In the genomic region with DNA sequence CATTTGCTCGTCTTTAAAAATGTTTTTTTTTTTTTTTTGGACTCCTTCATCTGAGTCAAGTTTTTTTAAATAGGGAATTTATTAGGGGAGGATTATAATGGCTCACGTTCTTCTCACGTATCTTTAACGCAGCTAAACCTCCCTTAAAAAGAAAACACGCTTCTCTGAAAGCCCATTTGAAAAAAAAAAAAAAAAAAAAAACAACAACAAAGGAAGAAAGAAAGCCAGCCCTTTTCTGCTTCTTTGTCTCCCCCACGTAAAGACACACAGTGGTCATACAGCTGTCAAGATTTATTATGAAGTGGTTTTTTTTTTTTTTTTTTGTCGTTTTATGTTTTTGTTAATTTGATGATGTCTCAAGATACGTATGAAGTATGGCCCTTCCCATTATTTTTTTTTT, we compare ENCODE assay signal across 8 mouse cellular contexts. TPM values are rescaled to one million over a fixed set of nuclear protein-coding genes. Genes with fewer than 3 reads are reported as not detected.
DNase-seq lines count a peak whose midpoint lies in the region; ATAC-seq and TF ChIP-seq lines count a peak whose summit lies in the region.

No protein-coding gene starts in this region.

- WGBS in heart, embryonic 14.5 days, result 9% methylated on average over 8 of the region's 8 CpGs
- WGBS in forebrain, postnatal 0 days, result 3% methylated on average over 8 of the region's 8 CpGs
- WGBS in macrophage (ENCODE audit: missing documents), result 20% methylated on average over 7 of the region's 8 CpGs

- H3K9ac ChIP-seq in heart, embryonic 14.5 days (ENCODE audit: low read length), result peak overlapping the region; percentile 87
- peak overlapping the region; percentile 93 for H3K9ac ChIP-seq in ES-E14 (ENCODE audit: insufficient read depth, low read depth, low read length, poor library complexity, severe bottlenecking)
- H3K9ac ChIP-seq in forebrain, postnatal 0 days, result peak overlapping the region; percentile 88

- peak overlapping the region; percentile 70 for H3K4me2 ChIP-seq in heart, embryonic 14.5 days (ENCODE audit: low read length)
- H3K4me2 ChIP-seq in forebrain, postnatal 0 days (ENCODE audit: low read depth), result peak overlapping the region; percentile 54

- H3K36me3 ChIP-seq in heart, embryonic 14.5 days (ENCODE audit: control insufficient read depth, insufficient read depth, low read length), result no peaks in the 10 kb centered on the region
- H3K36me3 ChIP-seq in ES-E14 (ENCODE audit: control insufficient read depth, insufficient read depth, low read length, poor library complexity, severe bottlenecking) (no peaks in the 10 kb centered on the region), macrophage (ENCODE audit: inconsistent target) (no peaks in the 10 kb centered on the region; the same call in 1 of the 2 replicates)
- no peaks in the 10 kb centered on the region; the same call in 1 of the 2 replicates for H3K36me3 ChIP-seq in forebrain, postnatal 0 days (ENCODE audit: insufficient read depth)

- H3K9me3 ChIP-seq in heart, embryonic 14.5 days (ENCODE audit: control insufficient read depth, low read length), result no peaks in the 10 kb centered on the region
- no peaks in the 10 kb centered on the region for H3K9me3 ChIP-seq in ES-E14 (ENCODE audit: control insufficient read depth, insufficient read depth, low read depth, low read length)
- H3K9me3 ChIP-seq in forebrain, postnatal 0 days (ENCODE audit: low read length), result no peaks in the 10 kb centered on the region

- peaks cover 54% of the 10 kb centered on the region for H3K79me2 ChIP-seq in macrophage (ENCODE audit: inconsistent target)

- in situ Hi-C loops in ES-E14 (cut with MboI; ENCODE audit: low sequenced_read_pairs in 2 of 2, unreplicated experiment in 2 of 2), result no loop called here

- H3K4me3 ChIP-seq in heart, embryonic 14.5 days (ENCODE audit: control insufficient read depth in 1 of 2, insufficient read depth in 1 of 2, low read depth in 1 of 2, low read length in 2 of 2), result peak overlapping the region; percentile 63 to 97
- peak overlapping the region; percentile 55 to 100 for H3K4me3 ChIP-seq in ES-E14 (ENCODE audit: insufficient read depth in 1 of 2, low read depth in 1 of 2, low read length in 2 of 2, poor library complexity in 1 of 2, severe bottlenecking in 1 of 2)
- peak overlapping the region; percentile 79 for H3K4me3 ChIP-seq in forebrain, postnatal 0 days (ENCODE audit: low read depth, low read length)
- peak overlapping the region; percentile 64 for H3K4me3 ChIP-seq in macrophage (ENCODE audit: inconsistent target)

- no peak for ATAC-seq in heart, embryonic 14.5 days (ENCODE audit: insufficient number of reproducible peaks, insufficient read depth, low FRiP score, low read depth)
- ATAC-seq in forebrain, postnatal 0 days, result no peak

- peaks cover 0 to 6% of the 10 kb centered on the region in 2 experiments; a peak in 1 of 4 replicates for H3K4me1 ChIP-seq in heart, embryonic 14.5 days (ENCODE audit: control insufficient read depth in 2 of 2, insufficient read depth in 2 of 2, low read length in 2 of 2)
- no peaks in the 10 kb centered on the region for H3K4me1 ChIP-seq in ES-E14 (ENCODE audit: control insufficient read depth in 2 of 2, insufficient read depth in 2 of 2, low read length in 2 of 2, poor library complexity in 1 of 2)
- peaks cover 8% of the 10 kb centered on the region; the same call in 1 of the 2 replicates for H3K4me1 ChIP-seq in forebrain, postnatal 0 days (ENCODE audit: insufficient read depth)

- TF ChIP-seq CTCF in forebrain, postnatal 0 days (IDR thresholded peaks at IDR 0.05; ENCODE audit: low read depth), result no peak

- no peak for DNase-seq in heart, postnatal 4 days
- DNase-seq in ES-E14 (ENCODE audit: low read depth, low spot score), result no peak
- DNase-seq in forebrain, postnatal 0 days, result no peak
- DNase-seq in cerebellum, postnatal 10 days, result no peak
- no peak for DNase-seq in cerebellum, adult 11 months
- no peak for DNase-seq in thymus, postnatal 36 days

- peaks cover 4% of the 10 kb centered on the region; the same call in 1 of the 2 replicates for H3K27me3 ChIP-seq in heart, embryonic 14.5 days (ENCODE audit: control insufficient read depth, insufficient read depth, low read length)
- H3K27me3 ChIP-seq in forebrain, postnatal 0 days (ENCODE audit: insufficient read depth, low read length), result no peaks in the 10 kb centered on the region

- H3K27ac ChIP-seq in heart, embryonic 14.5 days (replicated peaks in 1 of 2; ENCODE audit: control insufficient read depth in 1 of 2, insufficient read depth in 1 of 2, low read depth in 2 of 2, low read length in 2 of 2), result 0 out of 4 replicates have a peak overlapping the region, but pooled peaks of 1 of the 2 experiments have one; percentile 37
- H3K27ac ChIP-seq in ES-E14 (ENCODE audit: insufficient read depth, low read depth, low read length, poor library complexity, severe bottlenecking) (no peak overlapping the region), macrophage (peak overlapping the region; percentile 38; the same call in 1 of the 2 replicates)
- H3K27ac ChIP-seq in forebrain, postnatal 0 days (ENCODE audit: low read depth, low read length), result peak overlapping the region; percentile 80

TF ChIP-seq in ES-E14, 5 proteins besides CTCF, POLR2A, EP300 and RAD21:
- TF ChIP-seq CHD2 (IDR thresholded peaks at IDR 0.05; ENCODE audit: low read depth, low read length), result no peak
- TF ChIP-seq ZNF384 (IDR thresholded peaks at IDR 0.05; ENCODE audit: low read depth, low read length), result peak; percentile 82
- TF ChIP-seq ZC3H11A (IDR thresholded peaks at IDR 0.05; ENCODE audit: borderline replicate concordance, low read depth, low read length), result no peak

RNA-seq across cellular contexts. Expression of a gene that starts 0.7 kb away (rescaled TPM):
- 22.2 and 28.6 TPM in 2 replicates for polyA plus RNA-seq in heart, embryonic 14.5 days (2014; fragmentation: Nextera tagmentation; extraction: Ambion mirVana)
- 10 to 100 TPM; 42.2 to 43.0 TPM for total RNA-seq in heart, postnatal 4 days (2021)
- 17.6 and 20.1 TPM in 2 replicates for total RNA-seq in ES-E14 (2012; rRNA removed)
- 92.3 and 117 TPM in 2 replicates for total RNA-seq in forebrain, postnatal 0 days (2014; rRNA removed)
- polyA plus RNA-seq in forebrain, postnatal 0 days (2015; fragmentation: Nextera tagmentation; extraction: Ambion mirVana), result 24.7 and 33.9 TPM in 2 replicates
- total RNA-seq in macrophage (2018; cell fraction: chromatin; rRNA removed), result 100 to 1,000 TPM in 11 of 26 experiments, 10 to 100 TPM in 15; 31.1 to 139 (median 85.3) TPM
- total RNA-seq in macrophage (2018; cell fraction: cytosol; rRNA removed), result 10 to 100 TPM; 42.1 to 79.4 (median 63.6) TPM
- total RNA-seq in macrophage (2018; cell fraction: nucleus; rRNA removed), result 100 to 1,000 TPM in 4 of 26 experiments, 10 to 100 TPM in 22; 41.0 to 121 (median 72.2) TPM
- polyA plus RNA-seq in macrophage (2018), result 51.2 to 63.6 TPM (median 59.1 TPM) in 3 replicates
